Comparison of ENCODE assay signal across 9 mouse cellular contexts in the genomic region with DNA sequence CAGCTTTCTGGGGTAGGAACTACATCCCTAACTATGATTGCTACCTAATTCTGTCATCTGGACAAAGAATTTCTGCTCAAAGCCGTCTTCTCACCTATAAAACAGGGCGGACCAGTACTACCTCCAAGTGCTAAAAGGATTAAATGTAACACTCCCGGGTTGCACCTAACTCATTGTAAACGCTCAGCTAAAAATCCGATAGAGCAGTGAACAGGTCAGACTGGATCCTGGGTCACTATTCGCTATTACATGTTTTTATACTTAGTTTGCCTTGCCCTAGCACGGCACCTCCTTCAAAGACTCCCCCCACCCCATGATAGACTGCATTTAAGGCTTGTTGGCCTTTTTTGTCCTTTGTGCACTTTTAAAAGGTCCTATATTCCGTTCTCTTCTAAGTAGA. TPM values are rescaled to one million over a fixed set of nuclear protein-coding genes. Genes with fewer than 3 reads are reported as not detected.
DNase-seq lines count a peak whose midpoint lies in the region; ATAC-seq and TF ChIP-seq lines count a peak whose summit lies in the region.
"Had no signal": no experiment of that assay in that cellular context is flagged by ENCODE, and none has a peak within 500 bp of the region (broad histone marks: within the 10 kb centered on the region; RNA-seq: fewer than 3 reads in every experiment).

No protein-coding gene starts in this region.

- peak overlapping the region; percentile 97 for H3K9ac ChIP-seq in heart, embryonic 14.5 days (ENCODE audit: low read length)
- peak overlapping the region; percentile 97 for H3K9ac ChIP-seq in ES-Bruce4 (ENCODE audit: low read depth, poor library complexity, severe bottlenecking)
- H3K9ac ChIP-seq in forebrain, postnatal 0 days, result peak overlapping the region; percentile 87
- H3K9ac ChIP-seq in liver, postnatal 0 days (replicated peaks), result peak overlapping the region; percentile 100

- H3K27me3 ChIP-seq in heart, embryonic 14.5 days (ENCODE audit: control insufficient read depth, insufficient read depth, low read length), result no peaks in the 10 kb centered on the region
- H3K27me3 ChIP-seq in ES-Bruce4 (ENCODE audit: control insufficient read depth, insufficient read depth, low read length, poor library complexity, severe bottlenecking), result no peaks in the 10 kb centered on the region
- no peaks in the 10 kb centered on the region for H3K27me3 ChIP-seq in forebrain, postnatal 0 days (ENCODE audit: insufficient read depth, low read length)
- H3K27me3 ChIP-seq in liver, postnatal 0 days (ENCODE audit: insufficient read depth, low read length), result no peaks in the 10 kb centered on the region
- no peaks in the 10 kb centered on the region for H3K27me3 ChIP-seq in thymus, adult 2 months (ENCODE audit: control insufficient read depth, insufficient read depth, low read length)
- H3K27me3 ChIP-seq: Patski had no signal

- peak overlapping the region; percentile 30 to 93; a peak in 3 of 4 replicates for H3K27ac ChIP-seq in heart, embryonic 14.5 days (replicated peaks in 1 of 2; ENCODE audit: control insufficient read depth in 1 of 2, insufficient read depth in 1 of 2, low read depth in 2 of 2, low read length in 2 of 2)
- no peak overlapping the region for H3K27ac ChIP-seq in ES-Bruce4 (ENCODE audit: insufficient read depth, low read length)
- no peak overlapping the region for H3K27ac ChIP-seq in forebrain, postnatal 0 days (ENCODE audit: low read depth, low read length)
- H3K27ac ChIP-seq in liver, postnatal 0 days (ENCODE audit: low read depth), result peak overlapping the region; percentile 98
- no peak overlapping the region for H3K27ac ChIP-seq in thymus, adult 2 months (ENCODE audit: control insufficient read depth, insufficient read depth, low read length)

- TF ChIP-seq POLR2A in ES-Bruce4 (IDR thresholded peaks at IDR 0.05; ENCODE audit: insufficient read depth, low read length), result no peak
- no peak for TF ChIP-seq POLR2A in thymus, adult 2 months (IDR thresholded peaks at IDR 0.05; ENCODE audit: control insufficient read depth, extremely low read depth, insufficient read depth, low read length, poor library complexity)

- no peak for DNase-seq in heart, postnatal 4 days
- DNase-seq in forebrain, postnatal 0 days, result no peak
- no peak for DNase-seq in liver, postnatal 0 days
- DNase-seq in gastrocnemius, adult 8-10 months (ENCODE audit: low spot score in 2 of 2), result no peak
- no peak for DNase-seq in thymus, adult 2 months
- no peak for DNase-seq in c-Kit-positive CD71-positive TER-119-positive erythroid progenitor cells, embryonic 14.5 days (ENCODE audit: low spot score)

- H3K36me3 ChIP-seq in heart, embryonic 14.5 days (ENCODE audit: control insufficient read depth, insufficient read depth, low read length), result 0 out of 2 replicates have a peak, but pooled peaks cover 4% of the 10 kb centered on the region
- peaks cover 14% of the 10 kb centered on the region for H3K36me3 ChIP-seq in ES-Bruce4 (ENCODE audit: control insufficient read depth, insufficient read depth, low read length, poor library complexity, severe bottlenecking)
- H3K36me3 ChIP-seq in forebrain, postnatal 0 days (ENCODE audit: insufficient read depth), result peaks cover 2% of the 10 kb centered on the region; the same call in 1 of the 2 replicates
- peaks cover 20% of the 10 kb centered on the region for H3K36me3 ChIP-seq in liver, postnatal 0 days (replicated peaks; ENCODE audit: insufficient read depth, low read length)
- H3K36me3 ChIP-seq in thymus, adult 2 months (ENCODE audit: control insufficient read depth, insufficient read depth, low read length), result no peaks in the 10 kb centered on the region

- H3K9me3 ChIP-seq in heart, embryonic 14.5 days (ENCODE audit: control insufficient read depth, low read length), result no peaks in the 10 kb centered on the region
- no peaks in the 10 kb centered on the region for H3K9me3 ChIP-seq in ES-Bruce4 (replicated peaks; ENCODE audit: control insufficient read depth, insufficient read depth, low read length, poor library complexity, severe bottlenecking)
- H3K9me3 ChIP-seq in forebrain, postnatal 0 days (ENCODE audit: low read length), result no peaks in the 10 kb centered on the region
- H3K9me3 ChIP-seq in liver, postnatal 0 days (ENCODE audit: low read length), result no peaks in the 10 kb centered on the region

- TF ChIP-seq CTCF in ES-Bruce4 (IDR thresholded peaks at IDR 0.05; ENCODE audit: low read depth, low read length), result no peak
- TF ChIP-seq CTCF in forebrain, postnatal 0 days (IDR thresholded peaks at IDR 0.05; ENCODE audit: low read depth), result no peak
- no peak for TF ChIP-seq CTCF in liver, postnatal 0 days (IDR thresholded peaks at IDR 0.05; ENCODE audit: low read depth)
- no peak for TF ChIP-seq CTCF in thymus, adult 2 months (IDR thresholded peaks at IDR 0.05; ENCODE audit: borderline replicate concordance, control insufficient read depth, extremely low read depth, insufficient read depth, low read length, poor library complexity)

- peak overlapping the region; percentile 85 for H3K4me2 ChIP-seq in heart, embryonic 14.5 days (ENCODE audit: low read length)
- H3K4me2 ChIP-seq in forebrain, postnatal 0 days (ENCODE audit: low read depth), result peak overlapping the region; percentile 70
- H3K4me2 ChIP-seq in liver, postnatal 0 days (ENCODE audit: low read depth, low read length), result peak overlapping the region; percentile 77

- peaks cover 14 to 41% of the 10 kb centered on the region in 2 experiments for H3K4me1 ChIP-seq in heart, embryonic 14.5 days (ENCODE audit: control insufficient read depth in 2 of 2, insufficient read depth in 2 of 2, low read length in 2 of 2)
- H3K4me1 ChIP-seq in ES-Bruce4 (ENCODE audit: control insufficient read depth, insufficient read depth, low read length), result peaks cover 2% of the 10 kb centered on the region
- H3K4me1 ChIP-seq in forebrain, postnatal 0 days (ENCODE audit: insufficient read depth), result peaks cover 9% of the 10 kb centered on the region
- H3K4me1 ChIP-seq in liver, postnatal 0 days (ENCODE audit: insufficient read depth), result peaks cover 39% of the 10 kb centered on the region
- H3K4me1 ChIP-seq in thymus, adult 2 months (replicated peaks; ENCODE audit: control insufficient read depth, insufficient read depth, low read length), result peaks cover 17% of the 10 kb centered on the region

- WGBS in heart, embryonic 14.5 days, result 5% methylated on average over 8 of the region's 8 CpGs
- WGBS in forebrain, postnatal 0 days, result 5% methylated on average over 8 of the region's 8 CpGs
- whole genome bisulfite sequencing in liver, postnatal 0 days (ENCODE audit: insufficient replicate concordance), result 19% methylated on average over 8 of the region's 8 CpGs
- 57% methylated on average over 8 of the region's 8 CpGs for WGBS in thymus, adult 2 months

- TF ChIP-seq EP300 in ES-Bruce4 (IDR thresholded peaks at IDR 0.05; ENCODE audit: insufficient read depth, low read depth, low read length), result no peak
- TF ChIP-seq EP300 in liver, postnatal 0 days (IDR thresholded peaks at IDR 0.05; ENCODE audit: low read depth), result no peak

- peak overlapping the region; percentile 96 to 99 for H3K4me3 ChIP-seq in heart, embryonic 14.5 days (ENCODE audit: control insufficient read depth in 1 of 2, insufficient read depth in 1 of 2, low read depth in 1 of 2, low read length in 2 of 2)
- H3K4me3 ChIP-seq in ES-Bruce4 (ENCODE audit: low read depth, low read length), result peak overlapping the region; percentile 76
- H3K4me3 ChIP-seq in forebrain, postnatal 0 days (ENCODE audit: low read depth, low read length), result peak overlapping the region; percentile 91
- peak overlapping the region; percentile 100 for H3K4me3 ChIP-seq in liver, postnatal 0 days (ENCODE audit: low read depth, low read length)
- no peak overlapping the region for H3K4me3 ChIP-seq in thymus, adult 2 months (ENCODE audit: control insufficient read depth, insufficient read depth, low read length)

- no peak for ATAC-seq in heart, embryonic 14.5 days (ENCODE audit: insufficient number of reproducible peaks, insufficient read depth, low FRiP score, low read depth)
- no peak for ATAC-seq in forebrain, postnatal 0 days
- ATAC-seq in liver, postnatal 0 days, result no peak

RNA-seq across cellular contexts. Expression of a gene that starts 1.6 kb away (rescaled TPM):
- polyA plus RNA-seq in heart, embryonic 14.5 days (2014; fragmentation: Nextera tagmentation; extraction: Ambion mirVana), result 97.2 and 101 TPM in 2 replicates
- total RNA-seq in heart, postnatal 4 days (2021), result 100 to 1,000 TPM; 201 to 218 TPM
- polyA plus RNA-seq in ES-Bruce4 (2011; ENCODE audit: insufficient read depth, insufficient read length, low read depth, missing spikeins), result 128 and 133 TPM in 2 replicates
- total RNA-seq in forebrain, postnatal 0 days (2014; rRNA removed), result 87.6 and 110 TPM in 2 replicates
- 71.2 and 81.5 TPM in 2 replicates for polyA plus RNA-seq in forebrain, postnatal 0 days (2015; fragmentation: Nextera tagmentation; extraction: Ambion mirVana)
- polyA plus RNA-seq in liver, postnatal 0 days (2015; fragmentation: Nextera tagmentation; extraction: Ambion mirVana), result 52.9 and 56.7 TPM in 2 replicates
- total RNA-seq in gastrocnemius, adult 8-10 months (2022), result 100 to 1,000 TPM; 270 to 418 (median 347) TPM
- polyA plus RNA-seq in thymus, adult 2 months (2012; rRNA removed), result 15.9 and 20.5 TPM in 2 replicates

RNA-seq across cellular contexts. Expression of a gene that starts 47.5 kb away (rescaled TPM):
- polyA plus RNA-seq in heart, embryonic 14.5 days (2014; fragmentation: Nextera tagmentation; extraction: Ambion mirVana), result 255 and 263 TPM in 2 replicates
- total RNA-seq in heart, postnatal 4 days (2021), result 100 to 1,000 TPM; 143 to 146 TPM
- 280 and 301 TPM in 2 replicates for polyA plus RNA-seq in ES-Bruce4 (2011; ENCODE audit: insufficient read depth, insufficient read length, low read depth, missing spikeins)
- total RNA-seq in forebrain, postnatal 0 days (2014; rRNA removed), result 222 and 275 TPM in 2 replicates
- 333 and 334 TPM in 2 replicates for polyA plus RNA-seq in forebrain, postnatal 0 days (2015; fragmentation: Nextera tagmentation; extraction: Ambion mirVana)
- polyA plus RNA-seq in liver, postnatal 0 days (2015; fragmentation: Nextera tagmentation; extraction: Ambion mirVana), result 92.7 and 94.2 TPM in 2 replicates
- total RNA-seq in gastrocnemius, adult 8-10 months (2022), result 10 to 100 TPM; 57.2 to 77.8 (median 64.6) TPM
- polyA plus RNA-seq in thymus, adult 2 months (2012; rRNA removed), result 63.5 and 65.8 TPM in 2 replicates

Comparison
In these comparisons a context has a peak if more than half of its experiments do, and no peak if none do; other contexts are left out.
1. H3K27ac ChIP-seq: peak in heart, embryonic 14.5 days (2 of 2) and liver, postnatal 0 days (single experiment); none in ES-Bruce4 (single experiment), forebrain, postnatal 0 days (single experiment) and thymus, adult 2 months (single experiment).
2. Peak in every context shown above with its lines, with median percentiles within 50 percentile points of each other: H3K4me2 ChIP-seq and H3K9ac ChIP-seq.